Mouse (Mus musculus): ENCODE results near the gene Nhsl2. TPM values are rescaled to one million over a fixed set of nuclear protein-coding genes. Genes with fewer than 3 reads are reported as not detected.
"Not testable (repeated sequence)": the region's sequence is repeated elsewhere in the genome, so short reads cannot be mapped to it uniquely, and the experiment has no call there.

Nhsl2 gene
- 6.9 and 7.0 TPM in 2 replicates for polyA plus RNA-seq (2015; fragmentation: Nextera tagmentation; extraction: Ambion mirVana)

- Histone ChIP-seq H3K27ac (ENCODE audit: low read length) (peak within 1 kb of the TSS; percentile 31; the same call in 1 of the 2 replicates), H3K9me3 (replicated peaks; ENCODE audit: control insufficient read depth, low read length) (no peaks in the 10 kb centered on the region), H3K4me1 (ENCODE audit: control insufficient read depth, insufficient read depth, low read length) (peaks cover 3% of the 10 kb centered on the region; the same call in 1 of the 2 replicates), H3K36me3 (ENCODE audit: control insufficient read depth, insufficient read depth) (no peaks in the 10 kb centered on the region), H3K9ac (ENCODE audit: low read length) (peak within 1 kb of the TSS; percentile 76), H3K4me2 (ENCODE audit: low read depth, low read length) (peak within 1 kb of the TSS; percentile 76), H3K4me3 (ENCODE audit: low read length) (peak within 1 kb of the TSS; percentile 65), H3K27me3 (ENCODE audit: control insufficient read depth, insufficient read depth, low read length) (peaks cover 22% of the 10 kb centered on the region)
- peak; percentile 81 for ATAC-seq (replicated peaks; ENCODE audit: extremely low read depth, insufficient read depth, low FRiP score)
- 16% methylated on average over 44 of the region's 58 CpGs for WGBS
Observed at GRCm38 (mm10) chrX:101849281-101849821, at the start of gene Nhsl2. TSS of gene Nhsl2 (plus strand) at chrX:101849385.

GRCm38 (mm10) chrX:101805512-101805911, 43.7 kb upstream of the Nhsl2 start:
- H3K9ac ChIP-seq (ENCODE audit: low read length): no peak overlapping the region
- no peak overlapping the region for H3K27ac ChIP-seq (ENCODE audit: low read length)
- no peak for ATAC-seq (replicated peaks; ENCODE audit: extremely low read depth, insufficient read depth, low FRiP score)
- no peaks in the 10 kb centered on the region for H3K9me3 ChIP-seq (replicated peaks; ENCODE audit: control insufficient read depth, low read length)
- H3K4me3 ChIP-seq (ENCODE audit: low read length): no peak overlapping the region
- no peaks in the 10 kb centered on the region for H3K36me3 ChIP-seq (ENCODE audit: control insufficient read depth, insufficient read depth)
- H3K4me2 ChIP-seq (ENCODE audit: low read depth, low read length): no peak overlapping the region
- WGBS: 27% methylated on average over 2 of the region's 2 CpGs
- 0 out of 2 replicates have a peak, but pooled peaks cover 3% of the 10 kb centered on the region for H3K27me3 ChIP-seq (ENCODE audit: control insufficient read depth, insufficient read depth, low read length)
- H3K4me1 ChIP-seq (ENCODE audit: control insufficient read depth, insufficient read depth, low read length): no peaks in the 10 kb centered on the region

GRCm38 (mm10) chrX:101811750-101812149, 37.4 kb upstream of the Nhsl2 start:
- H3K36me3 ChIP-seq (ENCODE audit: control insufficient read depth, insufficient read depth): no peaks in the 10 kb centered on the region
- no peak overlapping the region for H3K4me2 ChIP-seq (ENCODE audit: low read depth, low read length)
- WGBS: 52% methylated on average over 3 of the region's 3 CpGs
- no peak overlapping the region for H3K27ac ChIP-seq (ENCODE audit: low read length)
- H3K4me1 ChIP-seq (ENCODE audit: control insufficient read depth, insufficient read depth, low read length): no peaks in the 10 kb centered on the region
- H3K9ac ChIP-seq (ENCODE audit: low read length): no peak overlapping the region
- H3K9me3 ChIP-seq (replicated peaks; ENCODE audit: control insufficient read depth, low read length): no peaks in the 10 kb centered on the region
- ATAC-seq (replicated peaks; ENCODE audit: extremely low read depth, insufficient read depth, low FRiP score): no peak
- H3K27me3 ChIP-seq (ENCODE audit: control insufficient read depth, insufficient read depth, low read length): 0 out of 2 replicates have a peak, but pooled peaks cover 2% of the 10 kb centered on the region
- no peak overlapping the region for H3K4me3 ChIP-seq (ENCODE audit: low read length)

- 39% methylated on average over 1 of the region's 1 CpGs for WGBS
- no peaks in the 10 kb centered on the region for H3K36me3 ChIP-seq (ENCODE audit: control insufficient read depth, insufficient read depth)
- H3K9ac ChIP-seq (ENCODE audit: low read length): no peak overlapping the region
- ATAC-seq (replicated peaks; ENCODE audit: extremely low read depth, insufficient read depth, low FRiP score): no peak
- H3K4me2 ChIP-seq (ENCODE audit: low read depth, low read length): no peak overlapping the region
- no peak overlapping the region for H3K4me3 ChIP-seq (ENCODE audit: low read length)
- no peak overlapping the region for H3K27ac ChIP-seq (ENCODE audit: low read length)
- H3K4me1 ChIP-seq (ENCODE audit: control insufficient read depth, insufficient read depth, low read length): no peaks in the 10 kb centered on the region
- peaks cover 4% of the 10 kb centered on the region; the same call in 1 of the 2 replicates for H3K27me3 ChIP-seq (ENCODE audit: control insufficient read depth, insufficient read depth, low read length)
- H3K9me3 ChIP-seq (replicated peaks; ENCODE audit: control insufficient read depth, low read length): no peaks in the 10 kb centered on the region
Observed at GRCm38 (mm10) chrX:101819163-101819562, 30.0 kb upstream of the Nhsl2 start.

GRCm38 (mm10) chrX:101819980-101820379, 29.2 kb upstream of the Nhsl2 start:
- not testable (repeated sequence) for H3K4me3 ChIP-seq (ENCODE audit: low read length); H3K27me3 ChIP-seq (ENCODE audit: control insufficient read depth, insufficient read depth, low read length); H3K36me3 ChIP-seq (ENCODE audit: control insufficient read depth, insufficient read depth); H3K9ac ChIP-seq (ENCODE audit: low read length); H3K4me2 ChIP-seq (ENCODE audit: low read depth, low read length); H3K4me1 ChIP-seq (ENCODE audit: control insufficient read depth, insufficient read depth, low read length); H3K9me3 ChIP-seq (replicated peaks; ENCODE audit: control insufficient read depth, low read length); ATAC-seq (replicated peaks; ENCODE audit: extremely low read depth, insufficient read depth, low FRiP score); H3K27ac ChIP-seq (ENCODE audit: low read length)

- Histone ChIP-seq H3K4me1 (ENCODE audit: control insufficient read depth, insufficient read depth, low read length) (peaks cover 3% of the 10 kb centered on the region; the same call in 1 of the 2 replicates), H3K9me3 (replicated peaks; ENCODE audit: control insufficient read depth, low read length) (no peaks in the 10 kb centered on the region), H3K4me2 (ENCODE audit: low read depth, low read length) (no peak overlapping the region), H3K27me3 (ENCODE audit: control insufficient read depth, insufficient read depth, low read length) (peaks cover 20% of the 10 kb centered on the region), H3K9ac (ENCODE audit: low read length) (no peak overlapping the region), H3K27ac (ENCODE audit: low read length) (no peak overlapping the region), H3K36me3 (ENCODE audit: control insufficient read depth, insufficient read depth) (no peaks in the 10 kb centered on the region), H3K4me3 (ENCODE audit: low read length) (no peak overlapping the region)
- peak; percentile 71; the same call in 1 of the 2 replicates for ATAC-seq (replicated peaks; ENCODE audit: extremely low read depth, insufficient read depth, low FRiP score)
- 40% methylated on average over 5 of the region's 5 CpGs for WGBS
Observed at GRCm38 (mm10) chrX:101847191-101847795, 1.9 kb upstream of the Nhsl2 start.

- WGBS: 19% methylated on average over 45 of the region's 59 CpGs
- peaks cover 3% of the 10 kb centered on the region; the same call in 1 of the 2 replicates for H3K4me1 ChIP-seq (ENCODE audit: control insufficient read depth, insufficient read depth, low read length)
- peak overlapping the region; percentile 76 for H3K9ac ChIP-seq (ENCODE audit: low read length)
- no peaks in the 10 kb centered on the region for H3K9me3 ChIP-seq (replicated peaks; ENCODE audit: control insufficient read depth, low read length)
- H3K27ac ChIP-seq (ENCODE audit: low read length): 0 out of 2 replicates have a peak overlapping the region, but pooled peaks have one; percentile 31
- ATAC-seq (replicated peaks; ENCODE audit: extremely low read depth, insufficient read depth, low FRiP score): peak; percentile 19; the same call in 1 of the 2 replicates
- H3K4me2 ChIP-seq (ENCODE audit: low read depth, low read length): peak overlapping the region; percentile 76
- peak overlapping the region; percentile 65 for H3K4me3 ChIP-seq (ENCODE audit: low read length)
- no peaks in the 10 kb centered on the region for H3K36me3 ChIP-seq (ENCODE audit: control insufficient read depth, insufficient read depth)
- peaks cover 19% of the 10 kb centered on the region for H3K27me3 ChIP-seq (ENCODE audit: control insufficient read depth, insufficient read depth, low read length)
Observed at GRCm38 (mm10) chrX:101849901-101850551, 841 bp downstream of the Nhsl2 start.

- Histone ChIP-seq H3K4me2 (ENCODE audit: low read depth, low read length) (no peak overlapping the region), H3K27ac (ENCODE audit: low read length) (no peak overlapping the region), H3K9me3 (replicated peaks; ENCODE audit: control insufficient read depth, low read length) (no peaks in the 10 kb centered on the region), H3K27me3 (ENCODE audit: control insufficient read depth, insufficient read depth, low read length) (peaks cover 19% of the 10 kb centered on the region), H3K36me3 (ENCODE audit: control insufficient read depth, insufficient read depth) (no peaks in the 10 kb centered on the region), H3K9ac (ENCODE audit: low read length) (no peak overlapping the region), H3K4me3 (ENCODE audit: low read length) (no peak overlapping the region), H3K4me1 (ENCODE audit: control insufficient read depth, insufficient read depth, low read length) (peaks cover 3% of the 10 kb centered on the region; the same call in 1 of the 2 replicates)
- ATAC-seq (replicated peaks; ENCODE audit: extremely low read depth, insufficient read depth, low FRiP score): no peak
- WGBS: 68% methylated on average over 7 of the region's 7 CpGs
Observed at GRCm38 (mm10) chrX:101851566-101852354, 2.6 kb downstream of the Nhsl2 start.
